Mouse (Mus musculus): ENCODE data around the gene Jmy.
"Not testable (repeated sequence)": the region's sequence is repeated elsewhere in the genome, so short reads cannot be mapped to it uniquely, and the experiment has no call there.

The Jmy gene

DNA sequence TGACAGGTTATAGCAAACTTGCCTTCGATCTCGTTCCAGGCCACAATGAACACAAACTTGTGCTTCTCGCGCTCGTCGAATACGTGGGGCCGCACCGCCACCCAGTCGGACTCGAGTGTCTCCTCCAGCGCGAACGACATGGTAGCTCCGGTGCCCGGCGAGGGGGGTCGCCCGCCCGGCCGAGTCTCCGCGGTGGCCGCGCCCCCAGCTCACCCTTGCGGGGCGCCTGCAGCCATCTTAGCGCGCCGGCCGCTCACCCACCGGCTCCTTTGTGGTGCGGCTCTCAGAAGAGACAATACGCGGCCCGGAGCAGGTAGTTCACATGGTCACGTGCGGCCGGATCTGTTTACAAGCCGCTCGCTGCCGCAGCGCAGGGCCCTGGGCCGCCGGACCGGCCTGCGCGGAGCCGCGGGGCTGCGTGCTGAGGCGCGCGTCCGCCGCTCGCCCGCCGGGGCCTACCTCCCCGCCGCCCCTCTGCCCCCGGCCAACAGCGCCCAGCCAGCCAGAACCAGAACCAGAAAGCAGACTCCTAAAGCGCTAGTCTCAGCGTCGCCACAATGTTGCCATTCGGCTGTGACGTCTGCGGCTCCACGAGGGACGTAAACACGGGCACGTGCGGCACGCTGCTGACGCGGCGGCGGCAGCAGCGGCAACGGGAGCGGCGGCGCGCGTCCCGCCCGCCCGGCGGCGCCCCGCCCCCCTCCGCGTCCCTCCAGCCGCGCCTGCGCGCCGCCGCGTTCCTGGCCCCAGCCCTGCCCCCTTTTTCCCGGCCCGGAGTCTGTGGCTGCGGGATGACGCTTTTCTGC is at the start of gene Jmy:
Gene Jmy, minus strand, starts transcription at position 642 of the 806 bp plus-strand sequence.
- peak; percentile 86 to 94 for DNase-seq

DNA sequence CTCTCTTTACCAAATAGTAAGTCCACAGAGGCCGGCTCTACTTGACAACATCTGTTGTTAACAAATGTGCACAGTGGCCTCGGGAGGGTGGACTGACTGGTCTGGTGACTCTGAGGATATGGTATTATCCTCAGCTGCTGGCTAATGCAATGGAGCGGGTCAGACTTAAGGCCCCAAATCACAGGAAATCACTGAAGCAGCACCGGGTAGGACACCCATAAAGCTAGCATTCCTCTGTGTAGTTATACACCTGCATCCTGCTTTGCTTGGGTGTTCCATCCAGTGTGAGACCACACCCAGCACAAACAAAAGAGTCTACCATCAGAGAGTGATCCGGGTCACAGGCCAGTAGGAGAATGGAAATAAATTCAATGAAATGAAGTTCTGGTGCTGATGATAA is 48.0 kb upstream of the Jmy start:
- DNase-seq = no peak

- DNase-seq = no peak
These were observed 46.4 kb upstream of the Jmy start for GRCm38 (mm10) chr13:93546011-93546410.

DNA sequence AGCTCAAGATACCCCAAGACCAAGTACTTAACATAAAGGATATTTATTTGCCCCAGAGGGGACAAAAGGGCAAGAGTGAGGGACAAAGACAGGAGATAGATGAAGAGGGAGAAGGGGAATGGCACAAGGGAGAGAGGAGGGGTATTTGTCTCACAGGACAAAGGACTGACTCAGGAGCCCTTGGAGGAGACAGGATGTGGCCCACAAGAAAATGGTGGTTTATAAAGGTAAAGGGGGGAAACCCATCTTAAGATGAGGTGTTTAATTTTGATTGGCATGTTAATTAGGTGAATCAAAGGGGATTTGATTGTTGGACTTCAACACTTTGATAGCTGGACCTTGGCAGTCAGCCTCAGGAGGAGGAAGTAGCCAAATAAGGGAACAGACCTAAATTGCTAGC is 44.7 kb upstream of the Jmy start:
- no peak for DNase-seq

DNA sequence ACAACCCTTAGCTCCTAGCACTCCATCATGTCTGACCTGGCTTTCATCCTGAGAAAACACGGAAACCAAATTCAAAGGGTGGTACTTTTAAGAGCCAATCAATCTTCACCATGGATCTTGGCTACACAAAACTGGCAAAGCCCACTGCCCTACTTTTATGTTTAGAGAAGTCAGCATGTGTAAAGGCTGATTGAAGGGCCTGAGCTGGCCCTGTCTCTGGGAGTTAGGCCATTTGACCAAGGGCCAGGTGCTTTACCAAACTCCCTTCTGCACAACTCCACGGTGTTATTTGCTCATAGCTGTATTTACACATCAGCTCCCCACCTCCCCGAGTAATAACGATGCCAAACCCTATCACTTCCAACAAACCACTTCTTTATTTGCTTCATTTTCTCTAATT is 39.7 kb upstream of the Jmy start:
- no peak for DNase-seq

- no peak for DNase-seq
These were observed 19.2 kb upstream of the Jmy start for GRCm38 (mm10) chr13:93518753-93519319.

DNA sequence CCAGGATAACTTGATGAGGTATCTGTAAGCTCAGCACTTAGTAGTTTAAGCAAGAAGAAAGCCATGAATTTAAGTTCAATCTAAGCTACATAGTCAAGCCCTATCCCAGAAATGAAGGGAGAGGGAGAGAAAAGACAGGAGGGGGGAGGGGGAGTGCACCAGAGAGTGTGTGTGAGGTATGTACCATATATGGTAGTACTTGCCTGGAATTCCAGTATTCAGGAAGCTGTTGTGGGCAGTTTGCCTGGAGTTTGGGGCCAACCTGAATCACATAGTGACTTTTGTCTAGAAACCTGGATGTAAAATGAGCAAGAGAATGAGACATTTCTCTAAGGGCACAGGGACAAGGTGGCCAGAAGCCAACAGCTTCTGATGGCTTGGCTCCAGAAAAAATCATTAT is 17.6 kb upstream of the Jmy start:
- no peak for DNase-seq

DNA sequence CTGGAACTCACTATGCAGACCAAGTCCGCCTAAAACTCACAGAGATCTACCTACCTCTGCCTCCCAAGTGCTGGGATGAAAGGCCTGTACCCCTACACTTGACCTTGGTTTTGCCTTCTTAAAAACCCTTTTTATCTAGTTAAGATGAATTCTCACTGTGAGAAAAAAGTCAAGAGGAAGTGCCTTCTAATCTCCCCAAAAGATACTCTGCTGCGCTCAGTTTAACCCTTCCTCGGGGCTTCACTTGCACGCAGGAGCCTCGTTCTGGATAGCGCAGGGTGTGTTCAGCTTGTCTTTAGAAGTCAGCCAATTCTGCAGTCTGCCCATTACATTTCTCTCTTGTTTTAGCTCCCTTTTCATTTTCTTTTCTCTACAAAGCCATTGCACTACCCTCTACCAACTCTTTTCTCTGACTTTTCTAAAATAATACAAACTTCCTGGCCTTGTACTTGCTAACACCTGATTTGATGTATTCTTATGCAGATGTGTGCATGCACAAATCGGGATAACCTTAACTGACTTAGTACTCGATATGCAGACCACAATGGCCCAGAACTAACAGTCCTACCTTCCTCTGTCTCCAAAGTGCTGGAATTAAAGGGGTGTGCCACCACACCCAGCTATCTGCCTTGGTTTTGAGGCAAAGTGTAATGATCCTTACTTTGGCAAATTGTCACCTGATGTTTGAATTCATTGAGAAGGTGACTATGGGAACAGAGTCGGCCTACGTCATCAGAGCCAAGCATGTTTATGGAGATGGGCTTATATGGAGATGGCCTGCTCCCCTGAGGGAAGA is 14.6 kb upstream of the Jmy start:
- DNase-seq = no peak

DNA sequence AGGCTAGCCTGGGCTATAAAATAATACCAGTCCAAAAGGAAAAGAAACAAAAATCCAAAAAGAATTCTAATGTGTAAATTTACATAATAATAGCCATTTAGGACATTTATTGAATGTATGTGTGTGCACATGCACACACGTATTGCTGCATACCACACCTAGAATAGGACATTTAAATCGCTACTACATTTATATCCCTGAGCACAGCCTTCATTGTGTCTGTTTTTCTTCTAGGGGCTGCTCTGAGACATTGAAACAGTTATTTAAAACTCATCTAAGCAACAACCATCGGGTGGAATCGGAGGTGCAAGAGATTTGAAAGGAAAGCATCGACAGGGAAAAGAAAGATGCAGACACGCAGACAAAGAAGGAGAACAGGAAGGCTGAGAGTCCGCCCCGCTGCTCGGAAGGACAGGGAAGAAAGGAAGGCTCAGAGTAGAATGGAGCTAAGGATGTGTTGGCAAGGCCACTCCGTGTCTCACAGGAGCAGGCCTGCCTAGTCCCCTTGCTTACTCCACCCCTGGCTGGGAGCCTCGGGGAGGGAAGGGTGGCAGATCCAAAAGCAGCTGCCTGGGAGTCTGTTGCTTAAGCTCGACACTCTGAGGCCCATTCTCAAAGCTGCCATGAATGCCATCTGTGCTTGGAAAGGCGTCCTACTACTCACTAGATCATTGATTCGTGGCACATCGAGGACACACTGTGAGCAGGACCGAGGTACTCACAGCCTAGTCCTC is 11.0 kb upstream of the Jmy start:
- no peak for DNase-seq

DNA sequence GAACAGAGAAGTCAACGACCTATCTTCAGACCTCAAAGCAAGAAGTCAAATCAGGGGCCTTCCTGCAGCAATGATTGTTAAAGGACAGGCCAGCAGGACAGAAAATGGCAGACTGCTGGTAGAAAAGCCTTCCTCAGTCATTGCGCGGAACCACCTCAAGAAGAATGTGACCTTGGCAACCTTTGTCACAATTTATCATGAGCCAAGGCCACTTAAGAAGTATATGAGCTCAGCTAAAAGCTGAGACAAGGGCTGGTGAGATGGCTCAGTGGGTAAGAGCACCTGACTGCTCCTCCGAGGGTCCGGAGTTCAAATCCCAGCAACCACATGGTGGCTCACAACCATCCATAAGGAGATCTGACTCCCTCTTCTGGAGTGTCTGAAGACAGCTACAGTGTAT is 7.3 kb upstream of the Jmy start:
- not testable (repeated sequence) for DNase-seq

GRCm38 (mm10) chr13:93501724-93502123 is 2.1 kb upstream of the Jmy start:
- DNase-seq = no peak

- no peak for DNase-seq
These were observed 495 bp upstream of the Jmy start for GRCm38 (mm10) chr13:93499973-93500633.

DNA sequence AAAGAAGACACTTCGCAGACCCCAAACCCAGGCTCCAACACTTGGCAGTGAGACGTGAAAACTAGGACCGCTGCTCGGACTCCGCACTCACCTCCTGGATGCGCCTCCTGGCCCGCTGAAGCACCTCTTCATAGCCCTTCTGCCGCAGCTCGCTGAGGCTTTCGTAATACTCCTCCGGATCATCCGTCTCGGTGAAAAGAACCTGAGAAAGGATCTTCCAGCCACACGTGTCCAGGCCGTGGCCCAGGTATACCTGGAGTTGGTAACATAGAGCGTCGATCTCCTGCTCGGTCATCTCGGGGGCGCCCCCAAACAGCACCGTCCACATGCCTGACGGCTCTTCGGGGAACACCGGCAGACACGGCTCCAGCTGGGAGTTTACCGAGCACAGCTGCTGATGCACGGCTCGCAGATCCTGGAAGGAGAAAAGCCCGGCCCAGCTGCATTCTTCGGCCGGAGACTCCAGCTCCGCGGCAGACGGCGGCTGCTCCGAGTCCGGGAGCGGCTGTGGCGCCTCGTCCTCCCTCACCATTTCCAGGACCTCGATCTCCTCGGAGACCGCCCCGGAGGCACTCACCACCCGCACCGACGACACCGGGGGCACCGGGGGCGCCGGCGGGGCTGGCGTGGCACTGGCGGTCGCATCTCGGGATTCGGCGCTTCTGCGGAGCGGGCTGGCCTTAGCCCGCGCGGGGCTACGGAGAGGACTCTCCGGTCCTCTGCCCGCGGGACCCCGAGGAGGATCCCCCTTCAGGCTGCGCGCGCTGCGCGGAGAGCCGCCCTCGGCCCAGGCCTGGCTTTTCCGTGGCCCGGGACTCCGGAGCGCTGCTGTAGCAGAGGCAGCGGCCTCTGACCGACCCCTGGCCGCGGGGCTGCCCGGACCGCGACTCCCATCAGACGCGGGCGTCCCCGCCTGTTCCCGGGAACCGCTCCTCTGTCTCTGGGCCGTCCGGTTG is 1.1 kb downstream of the Jmy start:
- peak; percentile 42 to 60 for DNase-seq

- DNase-seq = no peak
These were observed 2.6 kb downstream of the Jmy start for GRCm38 (mm10) chr13:93496977-93497376.

DNA sequence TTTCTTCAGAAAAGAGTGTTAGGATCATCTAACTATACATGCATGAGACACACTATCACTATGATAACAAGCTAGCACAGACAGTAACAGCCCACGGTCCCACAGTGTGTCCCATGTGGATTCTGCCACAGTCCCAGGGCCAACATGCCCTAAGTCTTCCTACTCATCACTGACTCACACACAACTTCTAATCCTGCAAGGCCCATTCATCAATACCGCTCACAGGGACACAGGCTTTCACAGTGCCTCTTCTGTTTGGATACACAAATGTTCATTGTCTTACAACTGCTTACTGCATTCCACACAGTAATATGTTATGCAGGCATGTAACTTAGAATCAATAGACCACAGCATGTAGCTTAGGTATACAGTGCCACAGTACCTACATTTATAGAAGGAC is 11.1 kb downstream of the Jmy start:
- no peak for DNase-seq

DNA sequence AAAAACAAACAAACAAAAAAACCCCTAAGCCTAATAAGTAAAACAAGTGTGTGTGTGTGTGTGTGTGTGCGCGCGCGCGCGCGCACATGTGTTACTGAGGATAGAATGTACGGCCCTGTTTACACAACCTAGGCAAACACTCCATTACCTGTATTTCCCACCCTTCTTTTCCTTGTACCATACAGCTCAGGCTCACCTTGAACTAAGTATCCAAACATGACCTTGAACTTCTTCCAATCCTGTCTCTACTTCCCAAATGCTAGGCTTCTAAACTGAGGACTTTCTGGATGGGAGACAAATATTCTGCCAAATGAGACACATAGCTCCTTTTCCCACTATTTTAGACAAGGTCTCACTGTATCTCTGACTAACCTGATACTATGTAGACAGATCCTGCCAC is 11.9 kb downstream of the Jmy start:
- DNase-seq = no peak

- no peak for DNase-seq
These were observed 15.3 kb downstream of the Jmy start for GRCm38 (mm10) chr13:93484276-93484675.

DNA sequence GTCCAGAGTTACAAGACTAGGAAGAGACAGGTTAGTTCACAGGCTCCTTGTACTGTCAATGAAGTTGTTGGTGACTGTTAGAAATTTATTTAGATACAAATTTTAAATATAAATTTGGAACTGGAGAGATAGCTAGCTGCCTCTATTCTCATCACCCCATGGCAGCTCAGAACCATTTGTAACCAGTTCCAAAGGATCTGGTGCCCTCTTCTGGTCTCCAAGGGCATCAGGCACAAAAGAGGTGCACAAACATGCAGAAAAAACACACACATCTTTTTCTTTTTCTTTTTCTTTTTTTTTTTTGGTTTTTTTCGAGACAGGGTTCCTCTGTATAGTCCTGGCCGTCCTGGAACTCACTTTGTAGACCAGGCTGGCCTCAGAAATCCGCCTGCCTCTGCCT is 18.5 kb downstream of the Jmy start:
- DNase-seq = no peak

DNA sequence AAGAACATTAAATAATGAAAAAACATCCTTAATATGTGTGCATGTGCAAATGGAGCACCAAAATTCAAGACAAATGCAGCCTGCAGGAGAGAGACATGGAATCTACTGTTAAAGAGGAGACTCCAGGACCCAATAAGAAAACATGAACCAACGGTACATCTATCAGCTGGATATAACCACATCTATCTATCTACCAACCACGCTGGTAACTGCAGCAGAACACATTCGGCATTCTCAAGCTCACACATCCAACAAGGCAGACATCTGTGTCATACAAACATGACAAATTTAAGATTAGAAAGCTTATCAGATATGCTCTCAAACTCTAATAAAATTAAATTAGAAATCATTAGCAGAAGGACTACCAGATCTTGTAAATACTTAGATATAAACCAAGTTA is 21.3 kb downstream of the Jmy start:
- no peak for DNase-seq

GRCm38 (mm10) chr13:93468355-93468754 is 31.3 kb downstream of the Jmy start:
- peak; percentile 17 to 30 for DNase-seq

GRCm38 (mm10) chr13:93459566-93459965 is 40.0 kb downstream of the Jmy start:
- DNase-seq = no peak
